Mouse (Mus musculus) hindbrain, embryonic 10.5 days (tissue): ENCODE results near the gene Epas1. TPM values are rescaled to one million over a fixed set of nuclear protein-coding genes. Genes with fewer than 3 reads are reported as not detected.

Experiments used
- DNase-seq: peaks from one replicate; pipeline ENCODE4 v3.0.0-alpha.2; 2017; ENCODE audit warnings: low spot score
- H3K27ac ChIP-seq: fragments of 300-500 bp; sonication (generic); 2 replicates; pipeline ENCODE4 v1.5.1; 2016; ENCODE audit warnings: mild to moderate bottlenecking, moderate library complexity
- H3K27me3 ChIP-seq: fragments of 300-500 bp; sonication (generic); 2 replicates; pipeline ENCODE4 v1.6.1; 2016; ENCODE audit warnings: mild to moderate bottlenecking; ENCODE audit not compliant: poor library complexity, insufficient read depth, severe bottlenecking
- H3K36me3 ChIP-seq: fragments of 300-500 bp; sonication (generic); 2 replicates; pipeline ENCODE4 v1.6.1; 2016; ENCODE audit warnings: mild to moderate bottlenecking, moderate library complexity
- H3K4me1 ChIP-seq: fragments of 300-500 bp; sonication (generic); replicated peaks from 2 replicates; pipeline ENCODE4 v1.6.1; 2016; ENCODE audit warnings: mild to moderate bottlenecking
- H3K4me3 ChIP-seq: fragments of 300-500 bp; sonication (generic); 2 replicates; pipeline ENCODE4 v1.5.1; 2016; ENCODE audit warnings: mild to moderate bottlenecking, moderate library complexity
- H3K9me3 ChIP-seq: fragments of 300-500 bp; sonication (generic); 2 replicates; pipeline ENCODE4 v1.6.1; 2016; ENCODE audit warnings: mild to moderate bottlenecking, moderate library complexity
- WGBS: fragments of 180-500 bp; shearing (Covaris S2); methylation state at CpG from one replicate; pipeline ENCODE4 v1.1.7; 2016; 5-methylcytosine and 5-hydroxymethylcytosine counted together
- polyA plus RNA-seq: library from polyadenylated mRNA; unstranded; fragments of >200 nt; fragmentation: Nextera tagmentation; extraction: Ambion mirVana; gene quantifications from 2 replicates; pipeline ENCODE4 v1.2.1, GENCODE M21; 2016

Gene Epas1
- 2.4 and 2.9 TPM in 2 replicates for polyA plus RNA-seq

GRCm38 (mm10) chr17:86753130-86753821, at the start of gene Epas1:
TSS of gene Epas1 (plus strand) at chr17:86753700.
- Histone ChIP-seq H3K27me3 (peaks cover 81% of the 10 kb centered on the region), H3K4me1 (peaks cover 29% of the 10 kb centered on the region), H3K27ac (peak within 1 kb of the TSS; percentile 78), H3K36me3 (no peaks in the 10 kb centered on the region), H3K9me3 (no peaks in the 10 kb centered on the region), H3K4me3 (peak within 1 kb of the TSS; percentile 62)
- under 1% methylated on average over 60 of the region's 60 CpGs for WGBS
- peak; percentile 91 for DNase-seq

DNA sequence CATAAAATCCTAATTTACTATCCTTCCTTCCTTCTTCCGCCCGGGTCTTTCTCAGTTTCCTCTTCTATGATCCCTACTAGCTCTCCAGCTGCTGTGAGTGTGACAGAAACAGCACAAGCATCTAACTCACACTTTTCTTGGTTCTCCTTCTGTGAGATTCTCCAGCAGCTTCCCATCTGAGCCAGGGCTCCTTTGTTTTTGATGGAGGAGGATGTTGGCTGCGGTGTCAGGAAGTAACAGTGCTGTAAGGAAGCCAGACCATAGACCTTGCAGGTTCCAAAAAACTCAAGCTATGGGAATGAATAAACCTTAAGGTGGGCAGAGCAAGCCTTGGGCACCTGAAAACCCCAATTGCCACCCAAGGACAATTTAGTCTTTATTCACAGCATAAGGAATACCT, 48.3 kb upstream of the Epas1 start:
- no peaks in the 10 kb centered on the region for H3K9me3 ChIP-seq
- WGBS = 87% methylated on average over 3 of the region's 3 CpGs
- no peak overlapping the region for H3K27ac ChIP-seq
- DNase-seq = no peak
- no peaks in the 10 kb centered on the region for H3K36me3 ChIP-seq
- H3K4me3 ChIP-seq = no peak overlapping the region
- H3K27me3 ChIP-seq = no peaks in the 10 kb centered on the region
- H3K4me1 ChIP-seq = no peaks in the 10 kb centered on the region

- no peak for DNase-seq
- no peaks in the 10 kb centered on the region for H3K4me1 ChIP-seq
- H3K4me3 ChIP-seq = no peak overlapping the region
- no peaks in the 10 kb centered on the region for H3K9me3 ChIP-seq
- no peaks in the 10 kb centered on the region for H3K36me3 ChIP-seq
- no peak overlapping the region for H3K27ac ChIP-seq
- WGBS = 83% methylated on average over 1 of the region's 1 CpGs
- no peaks in the 10 kb centered on the region for H3K27me3 ChIP-seq
These were observed 47.0 kb upstream of the Epas1 start for GRCm38 (mm10) chr17:86706467-86706866.

DNA sequence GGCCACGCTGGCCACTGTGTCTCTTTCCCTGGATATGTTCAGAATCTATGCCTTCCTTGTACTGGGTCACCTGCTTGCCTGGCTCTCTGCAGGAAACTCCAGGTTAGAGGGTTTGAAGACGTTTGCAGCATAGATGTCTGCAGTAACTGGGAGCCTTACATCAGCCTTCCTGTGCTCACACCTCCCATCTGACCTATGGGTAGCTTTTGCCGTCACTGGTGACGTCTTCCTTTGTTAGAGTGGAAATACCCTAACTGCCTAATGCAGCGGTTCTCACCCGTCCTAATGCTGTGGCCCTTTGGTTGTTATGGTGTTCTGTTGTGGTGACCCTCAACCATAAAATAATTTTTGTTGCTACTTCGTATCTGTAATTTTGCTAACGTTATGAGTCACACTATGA, 43.7 kb upstream of the Epas1 start:
- Histone ChIP-seq H3K4me1 (peaks cover 4% of the 10 kb centered on the region; the same call in 1 of the 2 replicates), H3K4me3 (no peak overlapping the region), H3K9me3 (no peaks in the 10 kb centered on the region), H3K27me3 (no peaks in the 10 kb centered on the region), H3K27ac (no peak overlapping the region), H3K36me3 (no peaks in the 10 kb centered on the region)
- 81% methylated on average over 8 of the region's 8 CpGs for WGBS
- no peak for DNase-seq

GRCm38 (mm10) chr17:86710379-86710778, 43.1 kb upstream of the Epas1 start:
- Histone ChIP-seq H3K9me3 (no peaks in the 10 kb centered on the region), H3K27ac (no peak overlapping the region), H3K4me3 (no peak overlapping the region), H3K36me3 (no peaks in the 10 kb centered on the region), H3K4me1 (peaks cover 4% of the 10 kb centered on the region; the same call in 1 of the 2 replicates), H3K27me3 (no peaks in the 10 kb centered on the region)
- DNase-seq = no peak
- WGBS = 82% methylated on average over 8 of the region's 8 CpGs

DNA sequence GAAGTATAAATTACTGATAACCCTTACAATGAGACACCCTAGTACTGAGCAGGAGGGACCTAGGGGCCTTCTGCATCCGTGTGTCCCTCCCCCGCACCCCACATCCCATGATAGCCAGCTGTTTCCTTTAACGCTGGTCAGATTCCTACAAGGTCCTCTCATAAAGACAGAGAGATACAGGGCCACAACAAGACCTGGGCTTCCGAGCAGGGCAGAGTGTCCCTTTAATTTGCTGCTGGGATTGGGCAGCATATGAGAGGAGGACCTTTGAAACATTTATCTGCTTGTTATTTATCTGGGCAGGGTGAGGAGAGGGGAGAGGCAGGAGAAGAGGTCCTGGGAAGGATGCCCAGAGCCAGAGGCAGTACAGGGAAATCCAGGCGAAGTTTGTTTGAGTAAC, 41.6 kb upstream of the Epas1 start:
- H3K4me3 ChIP-seq = no peak overlapping the region
- H3K27me3 ChIP-seq = no peaks in the 10 kb centered on the region
- no peak for DNase-seq
- H3K4me1 ChIP-seq = peaks cover 4% of the 10 kb centered on the region; the same call in 1 of the 2 replicates
- H3K27ac ChIP-seq = no peak overlapping the region
- WGBS = 85% methylated on average over 5 of the region's 5 CpGs
- H3K36me3 ChIP-seq = no peaks in the 10 kb centered on the region
- no peaks in the 10 kb centered on the region for H3K9me3 ChIP-seq

- Histone ChIP-seq H3K9me3 (no peaks in the 10 kb centered on the region), H3K27me3 (no peaks in the 10 kb centered on the region), H3K27ac (no peak overlapping the region), H3K36me3 (no peaks in the 10 kb centered on the region), H3K4me1 (peaks cover 4% of the 10 kb centered on the region; the same call in 1 of the 2 replicates), H3K4me3 (no peak overlapping the region)
- 94% methylated on average over 8 of the region's 8 CpGs for WGBS
- DNase-seq = no peak
These were observed 40.9 kb upstream of the Epas1 start for GRCm38 (mm10) chr17:86712601-86713000.

DNA sequence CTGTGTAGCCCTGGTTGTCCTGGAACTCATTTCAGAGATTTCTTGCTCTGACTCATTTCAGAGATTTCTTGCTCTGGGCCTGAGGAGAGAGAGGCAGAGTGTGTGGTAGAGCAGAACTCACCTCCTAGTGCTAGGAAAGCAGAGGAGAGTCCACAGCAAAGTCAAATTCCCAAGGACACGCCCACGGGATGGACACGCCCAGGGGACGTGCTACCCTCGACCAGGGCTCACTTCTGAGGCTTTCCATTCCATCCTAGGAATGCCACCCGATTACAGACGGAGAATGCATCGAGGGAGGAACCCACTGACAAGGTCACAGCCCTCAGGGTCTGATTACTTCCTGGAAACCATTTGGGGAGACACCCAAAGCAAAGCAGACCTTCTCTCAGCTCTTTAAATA, 39.9 kb upstream of the Epas1 start:
- DNase-seq = peak; percentile 20
- no peak overlapping the region for H3K27ac ChIP-seq
- 28% methylated on average over 8 of the region's 8 CpGs for WGBS

GRCm38 (mm10) chr17:86724786-86725415, 28.6 kb upstream of the Epas1 start:
- WGBS = 67% methylated on average over 8 of the region's 8 CpGs
- Histone ChIP-seq H3K9me3 (no peaks in the 10 kb centered on the region), H3K27me3 (no peaks in the 10 kb centered on the region), H3K36me3 (no peaks in the 10 kb centered on the region), H3K4me1 (no peaks in the 10 kb centered on the region; the same call in 1 of the 2 replicates), H3K4me3 (no peak overlapping the region), H3K27ac (no peak overlapping the region)
- DNase-seq = no peak

More for the DNA sequence above, 39.9 kb upstream of the Epas1 start:
- peaks cover 4% of the 10 kb centered on the region; the same call in 1 of the 2 replicates for H3K4me1 ChIP-seq
- H3K36me3 ChIP-seq = no peaks in the 10 kb centered on the region
- H3K4me3 ChIP-seq = no peak overlapping the region
- H3K9me3 ChIP-seq = no peaks in the 10 kb centered on the region
- H3K27me3 ChIP-seq = no peaks in the 10 kb centered on the region

DNA sequence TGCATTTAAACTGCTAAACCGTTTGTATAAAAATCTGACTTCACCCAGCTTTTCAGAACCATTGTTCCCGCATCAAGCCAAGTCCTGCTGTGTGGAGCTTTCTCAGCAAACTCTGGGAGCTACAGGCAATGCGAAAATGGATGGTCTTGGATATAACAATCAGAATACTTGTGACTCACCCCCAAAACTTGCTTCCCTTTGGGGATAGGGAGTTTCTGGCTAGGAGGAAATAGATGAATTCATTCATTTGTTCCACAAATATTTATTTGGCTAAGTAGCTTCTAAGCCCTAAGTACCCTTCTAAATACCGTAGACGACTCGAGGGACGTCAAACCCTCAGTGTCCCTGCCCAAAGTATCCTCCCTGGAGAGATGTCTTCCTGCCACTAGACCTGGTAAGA, 27.0 kb upstream of the Epas1 start:
- no peaks in the 10 kb centered on the region for H3K36me3 ChIP-seq
- no peak overlapping the region for H3K27ac ChIP-seq
- H3K4me1 ChIP-seq = no peaks in the 10 kb centered on the region; the same call in 1 of the 2 replicates
- no peak for DNase-seq
- H3K9me3 ChIP-seq = no peaks in the 10 kb centered on the region
- no peak overlapping the region for H3K4me3 ChIP-seq
- no peaks in the 10 kb centered on the region; the same call in 1 of the 2 replicates for H3K27me3 ChIP-seq
- WGBS = 84% methylated on average over 7 of the region's 7 CpGs

DNA sequence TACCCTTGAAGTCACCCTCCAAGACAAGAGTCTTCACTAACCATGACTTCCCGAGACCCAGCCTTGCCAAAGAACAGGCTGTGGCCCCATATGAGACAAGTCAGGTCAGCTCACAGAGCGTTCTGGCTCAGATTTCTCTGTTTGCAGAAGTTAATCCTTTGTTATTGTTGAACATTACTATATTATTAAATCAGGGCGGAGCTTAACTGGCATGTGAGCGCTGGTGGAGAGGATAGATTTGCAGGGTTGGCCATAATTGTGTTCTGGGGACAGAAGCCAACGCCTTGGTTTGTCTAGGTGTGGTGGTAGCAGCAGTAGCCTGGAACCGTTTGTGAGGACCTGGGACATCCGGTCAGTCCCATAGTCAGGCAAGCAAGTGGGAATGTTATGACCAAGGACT, 26.5 kb upstream of the Epas1 start:
- Histone ChIP-seq H3K4me1 (peaks cover 3% of the 10 kb centered on the region), H3K36me3 (no peaks in the 10 kb centered on the region), H3K27ac (no peak overlapping the region), H3K9me3 (no peaks in the 10 kb centered on the region), H3K27me3 (no peaks in the 10 kb centered on the region; the same call in 1 of the 2 replicates), H3K4me3 (no peak overlapping the region)
- DNase-seq = no peak
- 87% methylated on average over 7 of the region's 7 CpGs for WGBS

GRCm38 (mm10) chr17:86731273-86731672, 22.2 kb upstream of the Epas1 start:
- 81% methylated on average over 6 of the region's 6 CpGs for WGBS
- Histone ChIP-seq H3K9me3 (no peaks in the 10 kb centered on the region), H3K27me3 (no peaks in the 10 kb centered on the region; the same call in 1 of the 2 replicates), H3K27ac (no peak overlapping the region), H3K36me3 (no peaks in the 10 kb centered on the region), H3K4me3 (no peak overlapping the region), H3K4me1 (peaks cover 9% of the 10 kb centered on the region)
- no peak for DNase-seq

DNA sequence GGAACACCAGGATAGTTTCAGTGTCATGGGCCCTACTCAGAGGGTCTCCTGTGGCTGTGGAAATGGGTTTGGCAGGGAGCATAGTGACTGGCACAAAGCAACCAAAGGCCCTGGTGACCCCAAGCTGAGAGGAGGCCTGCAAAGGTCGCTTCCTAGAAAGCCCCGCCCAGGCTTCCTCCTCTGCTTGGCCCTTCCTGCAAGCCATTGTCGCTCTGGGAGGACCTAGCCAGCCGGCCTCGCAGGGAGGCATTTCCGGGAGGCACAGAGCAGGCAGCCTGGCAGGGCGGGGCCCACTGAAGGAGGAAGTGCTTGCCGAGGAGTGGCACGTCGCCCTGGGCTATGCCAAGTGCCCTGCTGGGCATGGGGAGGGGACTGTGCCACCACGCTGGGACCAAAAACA, 21.5 kb upstream of the Epas1 start:
- WGBS = 4% methylated on average over 11 of the region's 11 CpGs
- peak overlapping the region; percentile 79 for H3K27ac ChIP-seq
- peaks cover 9% of the 10 kb centered on the region for H3K4me1 ChIP-seq
- DNase-seq = peak; percentile 66
- H3K9me3 ChIP-seq = no peaks in the 10 kb centered on the region
- H3K36me3 ChIP-seq = no peaks in the 10 kb centered on the region
- H3K27me3 ChIP-seq = no peaks in the 10 kb centered on the region; the same call in 1 of the 2 replicates
- H3K4me3 ChIP-seq = peak overlapping the region; percentile 29
